Mouse (Mus musculus): Measurements from ENCODE around the gene Slamf8.

The Slamf8 gene

DNA sequence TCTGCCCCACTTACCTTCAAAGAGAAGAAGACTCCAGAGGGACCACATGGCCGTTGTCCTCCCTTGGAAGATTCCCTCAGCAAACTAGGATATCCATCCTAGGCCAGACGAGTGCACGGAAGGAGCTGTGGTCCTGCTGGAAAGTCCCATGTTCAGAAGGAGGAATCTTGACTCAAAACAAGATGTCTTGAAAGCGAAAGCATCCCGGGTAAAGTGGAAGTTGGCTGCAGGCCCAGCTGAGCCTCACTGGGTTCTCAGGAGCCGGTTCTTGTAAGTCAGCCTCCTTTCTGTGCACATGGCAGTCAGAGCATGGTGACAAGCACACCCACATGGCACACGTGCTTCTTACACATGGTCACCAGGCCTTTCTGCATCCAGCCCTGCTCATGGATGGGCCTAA lies at the start of gene Slamf8:
TSS of gene Slamf8 (minus strand) at position 184 of the 400 bp plus-strand sequence.
- no peak for DNase-seq

DNA sequence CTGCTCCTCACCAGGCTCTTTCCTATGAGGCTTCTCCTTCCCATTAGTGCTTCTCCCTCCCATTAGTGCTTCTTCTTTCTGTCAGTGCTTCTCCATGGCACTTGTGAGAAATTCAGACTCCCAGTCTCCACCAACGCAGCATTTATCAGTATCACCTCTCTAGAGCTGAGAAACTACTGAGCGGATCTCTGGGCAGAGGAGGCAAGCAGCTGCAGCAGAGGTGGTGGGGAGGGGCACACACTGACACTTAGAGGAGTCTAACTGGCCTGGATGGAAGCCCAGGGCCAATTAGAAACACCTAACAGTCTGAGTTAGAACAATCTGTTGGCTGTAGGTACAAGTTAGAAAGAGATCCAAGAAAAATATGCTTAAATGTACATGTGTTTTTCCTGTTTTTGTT lies 48.4 kb upstream of the Slamf8 start:
- no peak for DNase-seq

DNA sequence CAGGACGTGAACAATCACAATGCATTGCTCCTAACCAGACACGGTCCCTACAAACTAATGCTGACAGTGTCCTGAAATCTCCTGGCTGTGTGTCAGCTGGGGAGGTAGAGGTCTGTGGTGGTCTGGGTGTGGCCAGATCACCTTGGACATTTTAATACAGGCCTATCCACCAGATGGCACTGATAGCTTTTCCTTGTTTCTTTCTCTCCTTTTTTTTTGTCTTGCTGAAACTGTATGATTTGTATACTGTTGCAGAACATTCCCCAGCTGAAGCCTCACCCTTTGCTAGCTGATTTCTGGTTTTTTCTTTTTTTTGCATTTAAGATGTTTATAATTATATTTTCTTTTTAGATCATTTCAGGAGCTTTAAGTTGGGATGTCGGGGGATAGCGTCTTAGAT lies 47.4 kb upstream of the Slamf8 start:
- no peak for DNase-seq

DNA sequence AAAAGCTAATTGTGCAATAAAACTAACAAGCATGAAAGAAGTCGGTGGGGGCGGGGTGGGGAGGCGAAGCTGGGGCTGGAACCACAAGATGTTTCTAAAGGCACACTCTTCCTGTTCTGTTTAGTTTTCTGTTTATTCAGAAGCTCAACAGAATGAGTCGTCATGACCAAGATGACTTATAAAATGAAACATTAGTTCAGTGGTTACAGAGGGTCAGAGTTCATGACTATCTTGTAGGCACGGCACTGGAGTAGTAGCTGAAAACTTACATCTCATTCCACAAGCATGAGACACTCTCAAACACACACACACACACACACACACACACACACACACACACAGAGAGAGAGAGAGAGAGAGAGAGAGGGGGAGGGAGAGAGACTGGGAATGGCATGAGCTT lies 45.9 kb upstream of the Slamf8 start:
- no peak for DNase-seq

DNA sequence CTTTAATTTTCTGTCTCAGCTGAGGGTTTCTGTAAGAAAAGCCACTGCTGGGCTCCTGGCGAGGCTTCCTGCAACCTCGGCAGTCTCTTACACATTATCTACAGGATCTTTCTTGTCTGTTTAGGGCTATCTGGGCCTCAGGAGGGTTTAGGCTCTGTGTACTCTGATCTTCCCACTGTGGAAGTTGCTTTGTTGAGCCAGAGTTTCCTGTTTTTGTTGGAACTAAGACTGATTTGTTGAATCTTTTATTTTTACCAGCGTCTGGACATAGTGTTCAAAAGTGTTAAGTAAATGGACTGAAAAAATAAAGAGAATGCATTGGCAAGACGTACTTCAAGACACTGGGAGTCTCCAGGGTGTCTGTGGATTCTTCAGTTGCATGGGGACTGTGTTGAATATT lies 44.9 kb upstream of the Slamf8 start:
- no peak for DNase-seq

DNA sequence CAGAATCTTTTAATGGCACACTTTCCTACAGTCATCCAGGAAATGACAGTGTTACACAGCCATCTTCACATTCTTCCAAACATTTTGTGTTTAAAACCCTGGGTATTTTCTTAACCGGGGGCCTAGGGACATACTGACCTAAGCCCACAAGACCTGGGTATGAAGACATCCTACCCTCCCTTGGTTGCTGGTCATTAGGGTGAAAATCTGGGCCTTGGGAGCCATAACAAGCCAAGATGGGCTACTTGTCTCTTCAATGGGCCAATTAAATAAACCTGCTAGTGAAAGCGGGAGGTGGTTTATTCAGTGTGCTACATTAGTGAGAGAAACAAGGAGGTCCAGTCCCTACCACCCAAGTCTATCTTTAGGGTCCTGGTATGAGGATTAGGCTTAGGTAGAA lies 43.8 kb upstream of the Slamf8 start:
- no peak for DNase-seq

DNA sequence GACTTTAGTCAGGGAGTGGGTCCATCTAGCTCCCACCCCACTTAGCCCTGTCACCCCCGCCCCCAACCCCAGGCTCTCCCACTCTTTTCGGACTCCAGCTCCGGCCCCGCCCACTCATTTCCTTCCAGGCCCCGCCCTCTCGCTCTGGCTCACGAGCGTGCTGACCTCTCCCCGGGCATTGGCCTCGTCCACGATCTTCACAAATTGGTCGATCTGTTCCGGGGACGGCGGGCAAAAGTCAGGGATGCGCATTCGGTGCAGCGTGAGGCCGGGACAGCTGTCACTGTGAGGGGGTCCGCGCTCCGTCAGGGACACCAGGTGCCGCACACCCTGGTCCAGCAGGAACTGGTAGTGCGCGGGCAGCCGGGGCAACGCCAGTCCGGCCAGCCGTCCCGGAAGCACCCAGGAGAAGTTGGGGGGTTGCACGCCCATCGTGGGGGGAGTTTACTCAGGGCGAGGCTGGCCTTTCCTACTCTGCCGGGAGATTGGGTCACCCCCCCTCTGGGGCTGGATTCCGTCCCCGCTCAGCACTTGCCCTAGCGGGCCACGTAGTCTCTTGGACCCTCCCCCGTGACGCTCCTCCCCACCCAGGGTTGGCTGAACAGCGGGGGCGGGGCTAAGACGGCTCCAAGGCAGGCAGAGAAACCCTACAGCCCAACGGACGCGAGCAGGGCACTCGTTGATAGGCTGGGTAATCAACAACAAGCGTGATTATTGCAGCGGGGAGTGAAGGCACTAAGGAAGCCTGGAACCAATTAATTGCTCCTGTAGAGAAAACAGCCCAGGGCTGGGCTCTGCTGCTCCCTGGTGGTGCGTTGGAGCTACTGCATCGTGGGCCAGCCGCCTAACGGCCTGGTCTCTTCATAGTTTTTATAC lies 42.3 kb upstream of the Slamf8 start, which contains the start of gene Dusp23:
TSS of gene Dusp23 (minus strand) at position 512 of the 876 bp plus-strand sequence.
- DNase-seq, result peak; percentile 94

DNA sequence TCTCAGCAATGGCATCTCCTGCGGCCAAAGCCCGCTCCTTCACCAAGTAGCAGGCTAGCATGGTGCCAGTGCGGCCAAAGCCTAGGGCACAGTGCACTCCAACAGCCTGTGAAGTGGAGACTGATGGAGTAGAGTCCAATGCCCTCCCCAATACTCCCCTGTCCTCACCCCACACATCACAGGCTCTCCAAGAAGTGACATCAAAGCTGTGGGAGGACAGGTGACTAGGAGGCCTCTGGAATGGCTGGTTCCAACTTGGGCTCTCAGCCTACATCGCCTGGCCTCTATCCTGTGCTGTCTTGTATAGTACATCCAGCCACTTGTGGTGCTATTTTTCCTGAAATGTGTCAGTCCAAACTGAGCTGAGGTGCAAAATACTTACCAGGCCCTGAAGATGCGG lies 41.4 kb upstream of the Slamf8 start:
- no peak for DNase-seq

DNA sequence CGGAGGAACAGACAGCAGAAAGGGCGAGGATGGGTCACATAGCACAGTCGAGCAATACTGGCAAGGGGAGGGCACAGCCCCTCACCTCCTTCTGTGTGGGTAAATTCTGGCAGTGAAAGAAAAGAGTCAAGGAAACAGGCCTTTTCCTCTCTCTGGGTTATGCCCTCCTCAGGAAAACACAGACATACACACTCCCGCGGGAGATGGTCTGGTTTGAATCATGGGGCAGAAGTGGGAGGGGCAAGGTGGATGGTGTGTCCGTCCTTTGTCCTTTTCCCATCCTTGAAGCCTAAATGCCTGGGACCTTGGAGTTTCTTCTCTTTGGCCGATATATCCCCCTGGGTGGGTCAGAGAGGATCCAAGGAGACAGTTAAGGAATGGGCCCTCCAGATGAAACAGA lies 39.5 kb upstream of the Slamf8 start:
- no peak for DNase-seq

DNA sequence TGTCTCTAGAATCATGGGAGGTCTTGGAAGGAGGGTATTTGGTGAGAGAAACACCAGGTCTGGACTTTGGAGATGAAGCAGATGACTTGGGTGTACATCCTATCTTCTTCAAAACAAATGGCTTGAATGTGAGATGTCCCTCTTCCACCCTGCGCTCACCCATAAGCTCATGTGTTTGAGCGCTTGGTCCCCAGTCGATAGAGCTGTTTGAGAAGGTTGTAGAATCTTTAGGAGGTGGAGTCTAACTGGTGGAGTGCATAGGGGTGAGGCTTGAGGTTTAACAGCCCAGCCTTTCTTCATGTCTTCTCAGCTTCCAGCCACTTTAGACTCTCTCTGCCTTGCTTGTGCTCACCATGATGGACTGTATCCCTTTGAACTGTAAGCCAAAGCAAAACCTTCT lies 35.9 kb upstream of the Slamf8 start:
- no peak for DNase-seq

DNA sequence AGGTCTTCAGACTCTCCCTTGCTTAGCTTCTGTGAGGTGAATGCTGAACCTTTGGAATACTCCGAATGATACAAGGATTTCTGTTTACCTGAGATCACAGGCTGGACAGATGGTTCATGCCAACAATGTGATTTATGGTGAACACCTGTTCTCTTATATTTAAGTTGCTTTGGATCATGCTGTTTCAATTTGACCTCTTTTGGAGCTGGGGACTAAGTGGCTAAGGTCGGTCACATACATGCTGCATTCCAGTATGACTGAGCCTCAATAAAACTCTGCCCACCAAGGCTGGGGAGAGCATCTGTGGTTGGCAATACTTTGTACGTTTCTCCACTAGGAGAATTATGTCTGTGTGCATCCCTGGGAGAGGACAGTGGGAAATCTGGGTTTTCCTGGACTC lies 33.7 kb upstream of the Slamf8 start:
- DNase-seq, result no peak

DNA sequence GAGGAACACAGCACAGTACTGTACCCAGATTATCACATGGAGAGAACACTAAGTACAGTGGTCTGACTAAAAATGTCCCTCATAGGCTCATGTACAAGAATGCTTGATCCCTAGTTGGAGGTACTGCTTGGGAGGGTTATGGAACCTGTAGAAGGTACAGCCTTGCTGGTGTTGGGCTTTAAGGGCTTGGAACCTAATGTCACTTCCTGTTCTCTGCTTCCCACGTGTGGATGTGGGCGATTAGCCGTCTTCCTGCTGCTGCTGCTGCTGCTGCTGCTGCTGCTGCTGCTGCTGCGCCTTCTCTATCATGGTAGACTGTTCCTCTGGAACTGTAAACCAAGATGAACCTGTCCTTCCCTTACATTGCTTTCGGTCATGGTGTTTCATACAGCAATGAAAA lies 33.2 kb upstream of the Slamf8 start:
- DNase-seq, result no peak

DNA sequence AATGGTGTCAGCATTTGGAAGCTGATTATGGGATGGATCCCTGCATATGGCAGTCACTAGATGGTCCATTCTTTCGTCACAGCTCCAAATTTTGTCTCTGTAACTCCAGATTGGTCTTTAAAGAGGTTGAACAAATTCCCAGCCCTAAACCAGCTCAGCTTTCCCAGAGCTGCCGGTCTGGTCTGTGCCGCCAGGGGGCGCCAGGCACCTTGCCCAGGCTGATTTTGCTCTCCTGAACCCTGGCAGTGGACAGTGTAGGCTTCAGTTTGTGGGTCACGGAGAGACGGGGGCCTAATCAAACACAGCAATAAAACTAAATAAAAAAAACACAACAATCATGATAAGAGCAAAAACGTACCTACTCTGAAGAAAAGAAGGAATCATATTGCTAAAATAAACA lies 28.9 kb upstream of the Slamf8 start:
- peak; percentile 82 for DNase-seq

DNA sequence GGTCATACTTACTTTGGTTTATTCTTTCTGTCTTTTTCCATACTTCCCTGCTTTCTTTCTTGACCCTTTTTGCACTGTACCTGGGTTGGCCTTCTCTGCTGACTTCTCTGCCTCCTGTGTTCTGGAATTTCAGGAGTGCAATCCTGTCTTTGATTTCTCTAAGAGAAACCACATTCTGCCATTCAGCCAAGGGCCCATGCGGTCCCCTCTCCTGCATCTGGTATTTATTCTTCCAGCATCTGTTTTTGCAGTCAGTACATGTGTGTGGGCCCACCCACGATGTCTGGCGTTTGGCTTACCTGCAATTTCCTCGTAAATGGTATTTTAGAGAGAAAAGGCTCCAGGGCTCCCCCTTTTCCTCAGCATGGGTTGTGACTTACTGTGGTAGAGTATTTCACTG lies 27.8 kb upstream of the Slamf8 start:
- DNase-seq, result no peak

DNA sequence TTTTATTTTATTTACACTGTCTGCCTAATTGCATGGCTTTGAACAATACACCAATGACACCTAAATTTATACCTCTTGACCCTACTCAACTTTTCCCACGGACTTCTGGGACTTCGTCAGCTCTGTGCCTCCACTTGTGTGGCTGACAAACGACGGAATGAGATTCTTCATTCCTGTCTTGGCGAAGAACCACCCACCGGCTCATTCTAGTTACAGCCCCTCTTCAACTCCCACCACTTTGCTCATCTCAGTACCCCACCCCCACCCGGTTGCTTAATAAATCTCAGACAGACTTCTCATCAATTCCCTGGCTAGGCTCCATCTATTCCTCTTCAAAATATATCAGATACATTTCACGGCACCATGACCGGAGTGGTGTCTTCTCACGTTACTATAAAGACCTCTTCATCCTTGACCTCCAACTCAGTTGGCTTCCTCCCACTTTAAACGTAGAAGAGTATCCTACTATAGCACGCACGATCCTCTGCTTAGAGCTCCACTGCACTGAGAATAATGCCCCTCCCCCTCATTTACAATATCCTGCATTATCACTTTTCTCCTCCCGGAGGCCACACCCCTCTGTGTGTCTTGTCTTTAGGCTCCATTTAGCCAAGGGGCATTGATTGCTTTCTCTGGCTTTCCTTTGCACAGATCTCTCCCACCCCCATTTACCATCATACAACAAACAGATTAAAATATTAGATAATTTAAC lies 27.2 kb upstream of the Slamf8 start:
- DNase-seq, result no peak

DNA sequence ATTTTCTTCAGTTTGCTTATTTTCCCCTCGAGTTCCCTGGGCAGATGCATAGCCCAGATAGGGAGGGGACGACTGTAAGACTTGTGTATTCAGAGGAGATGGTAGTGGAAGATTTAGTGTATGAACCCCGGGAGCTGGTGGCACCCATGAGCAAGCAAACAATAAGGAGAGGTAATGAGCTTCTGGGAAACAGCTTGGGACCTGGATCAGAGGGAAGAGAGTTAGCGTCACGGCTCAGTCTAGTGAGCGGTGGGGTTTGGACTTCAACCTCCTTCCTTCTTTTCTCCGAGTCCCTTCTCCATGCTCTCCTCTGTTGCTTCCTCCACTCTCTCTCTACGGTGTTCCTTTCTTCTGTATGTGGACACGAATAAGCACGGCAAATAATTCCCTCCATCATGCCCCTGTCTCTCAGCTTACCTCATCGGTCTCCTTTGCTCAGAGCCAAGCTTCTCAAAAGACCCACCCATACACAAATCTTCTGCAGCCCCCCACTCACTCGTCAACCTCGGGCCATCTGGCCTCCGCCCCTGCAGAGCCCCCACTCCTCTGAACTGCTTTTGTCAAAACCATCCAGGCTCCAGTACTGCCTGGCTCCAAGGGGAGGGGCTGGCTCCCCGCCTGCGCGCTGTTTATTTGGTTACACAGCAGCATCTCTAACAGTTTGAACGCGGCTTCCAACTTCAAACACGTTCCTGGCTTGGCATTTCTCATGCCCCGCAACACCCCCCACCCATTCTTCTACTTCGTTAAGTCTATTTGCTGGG lies 26.4 kb upstream of the Slamf8 start:
- DNase-seq, result no peak

DNA sequence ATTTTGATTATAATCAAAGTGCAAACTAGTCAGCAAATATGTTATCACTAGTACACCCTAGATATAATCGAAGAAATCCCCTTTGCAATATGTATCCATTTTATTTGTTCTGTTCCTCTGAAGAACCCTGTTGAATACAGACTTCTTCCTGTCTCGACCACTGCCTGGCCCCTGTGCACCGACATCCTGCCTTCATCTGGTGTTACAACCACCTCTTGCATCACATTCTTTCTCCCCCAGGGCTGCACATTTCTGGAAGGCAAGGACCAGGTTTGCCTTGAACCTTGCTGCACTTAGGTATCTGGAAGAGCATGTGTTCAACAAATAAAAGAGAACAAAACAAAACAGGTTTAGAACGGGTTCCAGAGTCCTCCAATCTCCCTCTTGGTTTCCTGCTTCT lies 25.0 kb upstream of the Slamf8 start:
- no peak for DNase-seq

DNA sequence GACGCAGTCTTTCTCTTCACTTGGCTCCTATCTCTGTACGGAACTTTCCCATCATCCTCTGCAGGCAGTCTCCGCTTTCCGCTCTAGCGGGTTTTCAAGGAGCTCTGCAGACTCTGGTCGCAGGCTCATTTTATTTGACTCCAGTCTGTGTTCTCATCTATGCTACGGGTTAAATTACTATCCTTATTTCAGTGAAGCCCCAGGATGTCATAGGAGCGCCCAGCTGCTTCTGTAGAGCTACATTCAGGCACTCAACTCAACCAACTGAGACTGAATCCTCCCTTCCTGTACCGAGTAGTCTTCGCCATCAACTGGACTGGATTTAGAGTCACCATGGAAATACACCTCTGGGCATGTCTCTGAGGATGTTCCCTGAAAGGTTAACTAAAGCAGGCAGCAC lies 24.3 kb upstream of the Slamf8 start:
- no peak for DNase-seq

DNA sequence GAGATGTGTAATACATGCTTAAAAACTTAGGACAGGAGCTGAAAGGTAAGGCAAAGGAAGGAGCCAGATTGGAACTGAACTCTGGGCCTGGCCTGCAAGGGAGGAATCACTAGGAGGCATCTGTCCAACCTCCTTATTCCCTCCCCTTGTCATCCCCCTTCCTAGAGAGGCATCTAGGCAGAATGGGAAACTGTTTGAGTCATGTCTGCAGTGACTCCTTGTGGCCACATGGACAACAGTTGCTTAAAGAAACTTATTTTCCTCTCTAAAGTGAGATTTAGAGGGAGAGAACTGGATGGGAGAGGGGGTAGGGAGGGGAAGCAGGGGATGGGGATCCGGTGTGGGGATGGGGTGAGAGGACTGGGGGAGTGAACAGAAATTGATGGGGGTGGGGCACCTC lies 22.4 kb upstream of the Slamf8 start:
- DNase-seq, result no peak

DNA sequence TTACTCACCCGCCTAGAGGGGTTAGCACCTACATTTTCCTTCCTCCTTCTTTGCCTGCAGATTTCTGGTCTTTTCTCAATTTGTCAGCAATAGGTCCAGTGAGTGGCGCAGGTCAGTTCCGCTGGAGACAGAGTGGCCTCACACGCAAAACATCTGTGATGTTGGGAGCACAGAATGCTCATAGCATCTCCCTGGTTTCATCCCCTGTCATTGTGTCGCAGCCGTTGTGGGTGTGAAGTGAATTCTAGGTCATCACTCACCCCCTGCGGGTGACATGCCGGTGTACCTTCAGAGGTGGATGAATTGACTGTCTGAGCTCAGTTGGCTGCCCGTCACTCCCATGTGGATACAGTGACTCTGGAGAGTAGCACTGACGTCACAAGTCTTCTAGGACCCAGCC lies 20.9 kb upstream of the Slamf8 start:
- DNase-seq, result no peak

DNA sequence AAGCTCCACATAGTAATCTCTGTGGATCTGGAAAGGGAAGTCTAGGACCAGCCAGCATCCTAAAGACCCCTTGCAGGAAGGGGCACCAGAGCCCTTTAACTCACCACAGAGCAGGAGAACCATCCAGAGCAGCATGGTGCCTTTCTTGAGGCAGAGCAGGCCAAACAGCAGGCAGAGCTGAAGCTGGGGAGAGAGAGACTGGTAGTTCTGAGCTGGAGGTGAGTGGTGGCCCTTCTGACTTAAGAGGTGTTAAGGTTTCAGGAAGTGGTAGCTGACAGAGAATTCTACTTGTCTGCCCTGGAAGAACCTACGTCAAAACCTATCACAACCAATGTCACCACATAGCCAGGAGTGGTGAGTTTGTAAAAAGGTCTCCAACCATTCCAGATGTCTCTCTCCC lies 12.0 kb upstream of the Slamf8 start, which contains the start of gene Fcrl6:
TSS of gene Fcrl6 (minus strand) at position 226 of the 400 bp plus-strand sequence.
- no peak for DNase-seq

DNA sequence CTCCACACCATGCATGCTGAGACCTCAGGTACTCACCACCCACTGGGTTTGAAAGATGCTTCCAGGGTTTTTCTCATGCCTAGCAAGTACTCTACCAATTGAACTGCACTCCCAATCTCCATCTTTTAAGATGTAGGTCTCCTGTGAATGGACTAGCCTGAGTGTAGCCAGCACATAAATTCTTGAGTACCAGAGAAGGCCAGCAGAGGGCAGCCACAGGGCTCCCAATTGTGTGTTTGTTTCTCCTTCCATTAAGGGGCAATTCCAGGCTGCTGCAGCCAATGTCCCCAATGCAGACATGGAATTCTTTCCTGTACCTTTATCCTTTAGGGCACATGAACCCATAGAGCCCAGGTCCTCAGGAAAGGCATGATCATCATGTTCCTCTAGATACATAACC lies 4.1 kb upstream of the Slamf8 start:
- peak; percentile 45 for DNase-seq

DNA sequence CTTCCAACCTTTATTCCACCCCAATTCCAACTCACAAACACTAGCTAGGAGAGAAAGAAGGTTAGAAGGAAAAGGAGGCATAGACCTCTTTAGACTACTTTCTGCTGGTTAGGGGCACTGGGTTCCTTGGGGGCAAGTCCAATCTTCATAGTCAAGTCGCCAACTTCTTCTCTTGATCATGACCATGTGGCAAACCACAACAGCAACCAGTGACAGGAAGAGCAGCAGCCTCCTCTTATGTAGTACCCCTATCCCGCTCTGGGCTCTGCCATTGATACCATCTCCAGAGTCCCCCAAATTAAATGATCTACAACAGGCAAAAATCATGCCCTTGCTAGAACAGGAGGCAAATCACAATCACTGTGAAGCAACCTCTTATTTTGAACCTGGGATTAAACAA lies 3.6 kb upstream of the Slamf8 start:
- no peak for DNase-seq

DNA sequence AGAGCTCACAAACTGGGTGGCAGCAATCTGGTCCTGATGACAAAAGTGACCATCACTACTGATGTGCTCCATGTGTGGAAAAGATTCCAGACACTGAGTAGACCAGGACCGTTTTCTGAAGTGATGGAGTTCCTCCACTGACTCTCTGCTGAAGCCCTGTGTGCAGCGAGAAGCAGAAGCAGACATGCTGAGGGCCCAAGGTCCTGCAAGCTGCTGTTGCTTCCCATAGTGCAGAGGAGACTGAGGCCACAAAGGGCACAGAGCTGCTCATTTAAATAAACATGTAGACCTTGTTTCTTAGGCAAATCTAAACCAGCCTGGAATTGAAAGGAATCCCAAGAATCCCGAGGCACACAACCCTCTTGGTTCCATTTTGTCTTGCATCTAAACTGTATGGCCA lies 3.0 kb upstream of the Slamf8 start:
- DNase-seq, result no peak

All from thymus, postnatal 4 days (tissue).